Mouse (Mus musculus): ENCODE measurements around the gene Slc10a6. TPM values are rescaled to one million over a fixed set of nuclear protein-coding genes. Genes with fewer than 3 reads are reported as not detected.

The Slc10a6 gene
- total RNA-seq, 2 experiments from 2014 or later, result not detected

- no peak for ATAC-seq (replicated peaks; ENCODE audit: low FRiP score, low TSS enrichment, poor library complexity, severe bottlenecking)
Measured at GRCm38 (mm10) chr5:103569446-103569845, 59.8 kb downstream of the Slc10a6 start.

- ATAC-seq (replicated peaks; ENCODE audit: low FRiP score, low TSS enrichment, poor library complexity, severe bottlenecking), result no peak
Measured at GRCm38 (mm10) chr5:103568034-103568433, 61.2 kb downstream of the Slc10a6 start.

- ATAC-seq (replicated peaks; ENCODE audit: low FRiP score, low TSS enrichment, poor library complexity, severe bottlenecking), result no peak
Measured at GRCm38 (mm10) chr5:103560546-103560945, 68.7 kb downstream of the Slc10a6 start.

Other genes with a start within 250 kb of the Slc10a6 start
- gene Ptpn13, start 204.2 kb downstream of the Slc10a6 start, total RNA-seq (2014; fragmentation: Nextera tagmentation), result 7.4 and 8.7 TPM in 2 replicates
- gene Ptpn13, start 204.2 kb downstream of the Slc10a6 start, total RNA-seq (2017), result 4.0 and 7.9 TPM in 2 replicates
- gene 1700016H13Rik, start 26.6 kb upstream of the Slc10a6 start, total RNA-seq (2014; fragmentation: Nextera tagmentation), result not detected in 2 replicates
- gene 1700016H13Rik, start 26.6 kb upstream of the Slc10a6 start, total RNA-seq (2017), result not detected in 2 replicates
- 52.5 and 58.0 TPM in 2 replicates for gene Aff1, start 63.0 kb upstream of the Slc10a6 start, total RNA-seq (2014; fragmentation: Nextera tagmentation)
- gene Aff1, start 63.0 kb upstream of the Slc10a6 start, total RNA-seq (2017), result 15.6 and 16.7 TPM in 2 replicates

All from megakaryocyte-erythroid progenitor cell, adult 5-6 weeks (primary cell).